Mouse (Mus musculus) erythroid progenitor cell, adult 5-6 weeks (primary cell): ENCODE results near the gene Cass4. TPM values are rescaled to one million over a fixed set of nuclear protein-coding genes. Genes with fewer than 3 reads are reported as not detected.
A peak's percentile ranks its signal among the peaks of the same experiment; 100 is the strongest.

Source experiments
- ATAC-seq: replicated peaks from 2 replicates; pipeline ENCODE4 v1.8.0; 2016; ENCODE audit warnings: moderate number of reproducible peaks, mild to moderate bottlenecking, moderate TSS enrichment, inconsistent platforms; ENCODE audit not compliant: poor library complexity, low FRiP score, severe bottlenecking
- total RNA-seq, 2 experiments: library from RNA; stranded (forward) in 1 of 2; stranded (reverse) in 1 of 2; fragments of 150-400 nt in 1 of 2; fragments of 186-747, 209-891 nt in 1 of 2; gene quantifications; 2 replicates each; pipeline versions ENCODE4 v1.2.3 to v1.2.4; 2015 to 2017; ENCODE audit warnings: low replicate concordance in 2 of 2

Gene Cass4
- total RNA-seq, 2 experiments from 2014 or later, result not detected

DNA sequence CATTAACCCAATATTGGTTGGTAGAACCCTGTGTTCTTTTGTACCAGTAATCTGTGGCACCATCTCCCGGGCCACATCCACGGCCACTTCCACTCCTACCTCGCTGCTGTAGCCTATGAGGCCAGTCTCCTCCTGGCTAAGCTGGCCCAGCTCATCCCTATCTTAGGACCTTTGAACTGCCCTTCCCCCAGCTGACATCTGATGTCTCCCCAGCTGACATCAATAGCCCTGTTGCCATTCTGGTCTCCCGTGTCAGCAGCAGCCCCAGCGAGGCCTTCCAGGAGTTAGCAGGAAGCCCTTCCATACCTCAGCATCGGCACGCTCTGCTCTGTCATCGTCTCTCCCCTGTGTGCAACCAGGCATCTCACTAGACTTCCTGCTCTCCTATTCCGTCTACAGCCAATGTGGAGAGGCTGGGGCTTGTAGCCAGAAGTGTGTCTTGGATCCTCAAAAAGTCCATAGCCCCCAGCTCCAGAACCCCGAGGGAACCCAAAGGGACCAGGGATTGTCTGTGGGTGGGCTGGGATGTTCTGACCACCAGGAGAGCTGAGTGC lies 83.2 kb downstream of the Cass4 start:
- ATAC-seq, result no peak

DNA sequence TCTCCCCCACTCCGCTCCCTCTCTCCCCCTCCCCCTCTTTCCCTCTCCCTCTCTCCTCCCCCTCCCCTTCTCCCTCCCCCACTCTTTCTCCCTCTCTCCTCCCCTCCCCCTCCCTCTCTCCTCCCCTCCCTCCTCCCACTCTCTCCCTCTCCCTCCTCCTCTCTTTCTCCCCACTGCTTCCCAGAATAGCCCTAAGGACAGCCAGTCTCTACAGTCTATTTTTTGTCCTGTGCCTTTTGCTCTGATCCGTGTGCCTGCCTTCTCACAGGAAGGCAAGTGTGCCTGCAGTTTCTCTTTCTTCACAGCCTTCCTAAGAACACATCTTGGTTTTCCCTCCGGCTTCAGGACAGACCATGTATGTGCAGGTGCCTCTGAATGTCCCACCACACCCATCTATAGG lies 83.8 kb downstream of the Cass4 start:
- no peak for ATAC-seq

- peak; percentile 74; the same call in 1 of the 2 replicates for ATAC-seq
Observed at GRCm38 (mm10) chr2:172477860-172478259, 84.3 kb downstream of the Cass4 start.

DNA sequence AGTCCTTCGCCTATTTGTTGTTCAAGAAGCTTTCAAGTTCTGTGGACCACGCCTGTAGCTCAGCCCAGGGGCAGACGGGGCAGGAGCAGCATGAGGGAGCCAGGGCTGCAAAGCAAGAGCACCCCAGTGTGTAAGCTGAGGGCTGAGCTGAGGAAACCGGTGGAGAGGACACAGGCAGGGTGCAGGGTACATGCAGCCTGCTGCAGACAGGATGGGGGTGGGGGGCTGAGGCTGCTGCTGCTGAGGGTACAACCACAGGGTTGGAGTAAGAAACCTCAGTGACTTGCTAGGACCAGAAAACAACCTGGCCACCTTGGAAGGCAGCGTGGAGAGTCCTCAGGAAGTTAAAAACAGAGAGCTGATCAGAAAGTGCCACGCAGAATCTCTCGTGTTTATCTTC lies 86.7 kb downstream of the Cass4 start:
- no peak for ATAC-seq

DNA sequence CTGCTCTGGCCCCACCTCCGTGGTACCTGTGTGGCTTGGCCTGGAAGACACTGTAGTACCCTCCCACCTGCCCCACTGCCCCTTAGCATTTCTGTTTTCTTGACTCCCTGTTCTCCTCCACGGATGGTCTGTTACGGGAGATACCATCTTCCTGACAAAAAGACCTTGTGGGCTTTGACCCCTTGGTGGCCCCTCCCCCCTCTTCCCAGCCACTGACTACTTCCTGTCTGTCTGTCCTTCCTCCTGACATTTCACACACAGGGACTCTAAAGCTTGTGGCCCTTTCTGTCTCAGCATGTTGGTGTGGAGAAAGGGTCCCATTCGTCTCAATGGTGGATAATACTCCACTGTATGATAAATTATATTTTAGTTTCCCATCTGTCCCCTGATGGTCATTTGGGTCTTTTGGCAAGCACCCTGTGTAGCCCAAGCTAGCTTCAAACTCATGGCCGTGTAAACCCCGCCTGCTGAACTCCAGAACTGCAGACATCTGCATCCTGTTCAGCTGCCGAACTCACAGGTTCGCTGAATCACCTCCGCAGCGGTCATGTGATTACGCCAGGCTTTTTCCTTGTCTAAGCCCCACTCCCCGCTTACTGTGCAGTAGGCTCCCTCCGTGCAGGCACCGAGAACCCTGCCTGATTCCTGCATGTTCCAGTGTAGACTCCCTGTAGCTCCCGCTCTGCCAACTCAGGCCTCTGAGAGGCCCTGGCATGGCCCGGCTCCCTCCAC lies 88.2 kb downstream of the Cass4 start:
- no peak for ATAC-seq

Other genes with a start within 250 kb of the Cass4 start
- not detected in 2 replicates for gene Mc3r, start 145.3 kb upstream of the Cass4 start, total RNA-seq (2015; ENCODE audit: low replicate concordance)
- gene Mc3r, start 145.3 kb upstream of the Cass4 start, total RNA-seq (2017; ENCODE audit: low replicate concordance), result not detected in 2 replicates
- gene Fam210b, start 48.2 kb upstream of the Cass4 start, total RNA-seq (2015; ENCODE audit: low replicate concordance), result 93.3 and 105 TPM in 2 replicates
- gene Fam210b, start 48.2 kb upstream of the Cass4 start, total RNA-seq (2017; ENCODE audit: low replicate concordance), result 66.6 and 77.2 TPM in 2 replicates
- 198 and 222 TPM in 2 replicates for gene Aurka, start 23.3 kb upstream of the Cass4 start, total RNA-seq (2015; ENCODE audit: low replicate concordance)
- gene Aurka, start 23.3 kb upstream of the Cass4 start, total RNA-seq (2017; ENCODE audit: low replicate concordance), result 219 and 316 TPM in 2 replicates
- gene Cstf1, start 23.1 kb upstream of the Cass4 start, total RNA-seq (2015; ENCODE audit: low replicate concordance), result 14.1 and 21.4 TPM in 2 replicates
- 17.1 and 42.2 TPM in 2 replicates for gene Cstf1, start 23.1 kb upstream of the Cass4 start, total RNA-seq (2017; ENCODE audit: low replicate concordance)
- 22.7 and 24.7 TPM in 2 replicates for gene Rtf2, start 46.8 kb downstream of the Cass4 start, total RNA-seq (2015; ENCODE audit: low replicate concordance)
- 47.1 and 74.4 TPM in 2 replicates for gene Rtf2, start 46.8 kb downstream of the Cass4 start, total RNA-seq (2017; ENCODE audit: low replicate concordance)
- gene Gcnt7, start 64.8 kb downstream of the Cass4 start, total RNA-seq (2015; ENCODE audit: low replicate concordance), result not detected in 2 replicates
- not detected in 2 replicates for gene Gcnt7, start 64.8 kb downstream of the Cass4 start, total RNA-seq (2017; ENCODE audit: low replicate concordance)
- not detected in 2 replicates for gene Fam209, start 78.7 kb downstream of the Cass4 start, total RNA-seq (2015; ENCODE audit: low replicate concordance)
- gene Fam209, start 78.7 kb downstream of the Cass4 start, total RNA-seq (2017; ENCODE audit: low replicate concordance), result 1.8 and 3.9 TPM in 2 replicates
- gene Tfap2c, start 155.8 kb downstream of the Cass4 start, total RNA-seq (2015; ENCODE audit: low replicate concordance), result not detected in 2 replicates
- not detected in 2 replicates for gene Tfap2c, start 155.8 kb downstream of the Cass4 start, total RNA-seq (2017; ENCODE audit: low replicate concordance)